Mouse (Mus musculus) limb, embryonic 14.5 days (tissue): ENCODE measurements at regions not wholly inside any gene's neighbourhood (a gene's known extent, or its start where the extent isn't known, plus 50 kb on each side); places are given as distances from the start of the nearest gene placed in this dataset.

Source experiments
- ATAC-seq: fragments of 200-750 bp; cut with Nextera tagmentation; 2 replicates; pipeline ENCODE4 v1.8.0; 2017; ENCODE audit warnings: low read depth, moderate number of reproducible peaks, moderate TSS enrichment; ENCODE audit not compliant: low FRiP score
- DNase-seq: peaks from one replicate; pipeline ENCODE4 v3.0.0-alpha.2; 2015; ENCODE audit warnings: low spot score
- H3K27ac ChIP-seq: fragments of 300-500 bp; sonication (generic); replicated peaks from 2 replicates; pipeline ENCODE4 v1.5.1; 2014; ENCODE audit warnings: low read depth, mild to moderate bottlenecking, low read length, moderate library complexity, mixed read lengths
- H3K27me3 ChIP-seq: fragments of 300-500 bp; sonication (generic); 2 replicates; pipeline ENCODE4 v1.6.1; 2014; ENCODE audit warnings: low read length, mixed read lengths; ENCODE audit not compliant: control insufficient read depth, insufficient read depth
- H3K36me3 ChIP-seq: fragments of 300-500 bp; sonication (generic); 2 replicates; pipeline ENCODE4 v1.6.1; 2014; ENCODE audit warnings: mild to moderate bottlenecking, low read length, moderate library complexity, mixed read lengths; ENCODE audit not compliant: control insufficient read depth, insufficient read depth
- H3K4me1 ChIP-seq: fragments of 300-500 bp; sonication (generic); 2 replicates; pipeline ENCODE4 v1.6.1; 2014; ENCODE audit warnings: antibody characterized with exemption, low read length, mixed read lengths; ENCODE audit not compliant: control insufficient read depth, insufficient read depth
- H3K4me2 ChIP-seq: fragments of 300-500 bp; sonication (generic); replicated peaks from 2 replicates; pipeline ENCODE4 v1.6.1; 2014; ENCODE audit warnings: low read depth, mild to moderate bottlenecking, low read length, moderate library complexity; ENCODE audit not compliant: severe bottlenecking
- H3K4me3 ChIP-seq: fragments of 300-500 bp; sonication (generic); replicated peaks from 2 replicates; pipeline ENCODE4 v1.5.1; 2014; ENCODE audit warnings: low read length
- H3K9ac ChIP-seq: fragments of 300-500 bp; sonication (generic); 2 replicates; pipeline ENCODE4 v1.6.1; 2014; ENCODE audit warnings: mild to moderate bottlenecking, low read depth, low read length, moderate library complexity; ENCODE audit not compliant: severe bottlenecking
- H3K9me3 ChIP-seq: fragments of 300-500 bp; sonication (generic); 2 replicates; pipeline ENCODE4 v1.6.1; 2016; ENCODE audit warnings: low read length; ENCODE audit not compliant: control insufficient read depth
- POLR2A ChIP-seq: fragments of 200-500 bp; IDR thresholded peaks from 2 replicates; pipeline ENCODE4 v1.8.0; 2012; ENCODE audit warnings: inconsistent platforms, mild to moderate bottlenecking, moderate library complexity, borderline replicate concordance; ENCODE audit not compliant: insufficient read depth, insufficient read length; ENCODE audit errors: extremely low read depth
- WGBS: fragments of 180-500 bp; shearing (Covaris S2); extraction: QIAGEN DNeasy Blood & Tissue Kit; methylation state at CpG from one replicate; pipeline ENCODE4 v1.1.7; 2014; 5-methylcytosine and 5-hydroxymethylcytosine counted together

DNA sequence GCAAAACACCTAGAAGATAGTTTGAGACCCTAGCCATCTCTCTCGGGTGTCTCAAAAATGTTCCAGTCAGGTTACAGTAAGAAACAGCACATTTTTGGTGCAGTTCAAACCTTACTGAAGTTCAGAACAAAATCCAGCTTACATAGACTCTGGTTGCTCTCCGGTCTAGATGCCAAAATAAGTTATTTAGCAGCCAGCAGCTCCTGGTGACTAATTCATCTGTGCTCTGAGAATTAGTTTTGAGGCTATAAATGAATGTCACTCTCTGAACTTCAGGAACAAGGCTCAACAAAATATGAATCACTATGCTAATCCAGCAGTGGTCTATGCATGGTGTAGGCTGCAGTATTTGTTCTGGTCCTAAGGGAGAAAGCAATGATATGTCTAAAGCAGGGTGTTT lies 238.6 kb downstream of the Rnf152 start:
- Histone ChIP-seq H3K4me2 (no peak overlapping the region), H3K27me3 (no peaks in the 10 kb centered on the region), H3K27ac (no peak overlapping the region), H3K36me3 (no peaks in the 10 kb centered on the region), H3K9ac (no peak overlapping the region), H3K9me3 (no peaks in the 10 kb centered on the region), H3K4me3 (no peak overlapping the region), H3K4me1 (no peaks in the 10 kb centered on the region)
- TF ChIP-seq POLR2A, result no peak
- DNase-seq (no peak), ATAC-seq (no peak)
- WGBS, result 84% methylated on average over 2 of the region's 2 CpGs

DNA sequence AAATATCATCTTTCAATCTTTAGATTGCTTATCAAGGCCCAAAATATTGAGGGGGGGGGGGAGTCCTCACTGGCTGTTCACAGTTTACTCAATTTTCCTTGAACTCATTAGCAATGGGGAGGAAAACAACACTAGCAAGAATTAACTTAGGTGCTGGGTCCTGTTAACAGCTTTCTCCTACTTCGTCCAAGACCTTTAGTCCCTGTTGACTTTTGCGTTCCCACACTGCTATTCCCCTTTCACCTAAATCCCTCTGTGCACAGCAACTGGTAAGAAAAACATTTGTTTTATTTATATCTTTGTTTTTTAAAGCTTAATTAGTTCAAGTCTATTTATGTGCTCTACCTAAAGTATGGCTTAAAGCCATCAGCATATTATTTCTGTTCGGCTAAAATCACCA lies 240.3 kb downstream of the Rnf152 start:
- no peak overlapping the region for H3K4me3 ChIP-seq
- H3K9me3 ChIP-seq, result no peaks in the 10 kb centered on the region
- no peaks in the 10 kb centered on the region for H3K4me1 ChIP-seq
- no peaks in the 10 kb centered on the region for H3K36me3 ChIP-seq
- WGBS, result 45% methylated on average over 3 of the region's 3 CpGs
- TF ChIP-seq POLR2A, result no peak
- H3K9ac ChIP-seq, result no peak overlapping the region
- no peak overlapping the region for H3K4me2 ChIP-seq
- DNase-seq (no peak), ATAC-seq (no peak)
- H3K27me3 ChIP-seq, result no peaks in the 10 kb centered on the region
- no peak overlapping the region for H3K27ac ChIP-seq

DNA sequence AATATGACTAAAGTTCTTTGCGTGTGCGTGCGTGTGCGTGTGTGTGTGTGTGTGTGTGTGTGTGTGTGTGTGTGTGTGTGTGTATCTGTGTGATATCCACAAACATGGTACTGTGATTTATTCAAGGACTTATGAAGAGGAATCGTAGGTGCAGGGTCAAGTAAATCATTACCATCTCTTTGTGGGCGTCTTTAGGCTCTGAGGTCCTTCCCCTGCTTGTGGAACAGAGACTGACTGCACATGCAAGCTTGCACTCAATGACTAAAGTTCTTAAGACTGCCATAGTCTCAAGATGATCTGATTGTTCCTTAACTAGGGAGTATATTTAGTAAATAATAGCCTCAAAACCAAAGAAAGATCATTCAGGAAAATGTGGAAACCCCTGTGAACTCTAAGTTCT lies 241.1 kb downstream of the Rnf152 start:
- ATAC-seq (no peak), DNase-seq (no peak)
- H3K4me1 ChIP-seq, result no peaks in the 10 kb centered on the region
- no peak overlapping the region for H3K4me3 ChIP-seq
- no peak overlapping the region for H3K27ac ChIP-seq
- TF ChIP-seq POLR2A, result no peak
- H3K36me3 ChIP-seq, result no peaks in the 10 kb centered on the region
- no peak overlapping the region for H3K4me2 ChIP-seq
- no peak overlapping the region for H3K9ac ChIP-seq
- 85% methylated on average over 6 of the region's 6 CpGs for WGBS
- no peaks in the 10 kb centered on the region for H3K9me3 ChIP-seq
- H3K27me3 ChIP-seq, result no peaks in the 10 kb centered on the region

DNA sequence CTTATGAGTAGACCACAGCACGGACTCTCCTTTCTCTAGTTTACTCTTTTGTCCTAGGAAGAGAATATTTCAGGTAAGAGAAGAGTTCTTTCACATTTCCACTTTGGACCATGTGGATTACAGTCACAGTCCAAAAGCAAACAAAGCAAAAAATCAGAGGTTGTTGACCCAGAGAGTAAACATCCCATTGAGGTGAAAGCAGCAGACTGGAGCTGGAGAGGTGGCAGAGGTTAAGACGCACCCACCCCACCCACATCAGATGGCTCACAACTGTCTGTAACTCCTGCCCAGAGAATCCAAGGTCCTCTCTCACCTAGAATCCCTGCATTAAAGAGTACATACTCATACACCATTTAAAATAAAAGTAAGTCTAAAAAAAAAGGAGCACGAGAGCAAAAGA lies 241.7 kb downstream of the Rnf152 start:
- H3K27ac ChIP-seq, result no peak overlapping the region
- no peak for DNase-seq

DNA sequence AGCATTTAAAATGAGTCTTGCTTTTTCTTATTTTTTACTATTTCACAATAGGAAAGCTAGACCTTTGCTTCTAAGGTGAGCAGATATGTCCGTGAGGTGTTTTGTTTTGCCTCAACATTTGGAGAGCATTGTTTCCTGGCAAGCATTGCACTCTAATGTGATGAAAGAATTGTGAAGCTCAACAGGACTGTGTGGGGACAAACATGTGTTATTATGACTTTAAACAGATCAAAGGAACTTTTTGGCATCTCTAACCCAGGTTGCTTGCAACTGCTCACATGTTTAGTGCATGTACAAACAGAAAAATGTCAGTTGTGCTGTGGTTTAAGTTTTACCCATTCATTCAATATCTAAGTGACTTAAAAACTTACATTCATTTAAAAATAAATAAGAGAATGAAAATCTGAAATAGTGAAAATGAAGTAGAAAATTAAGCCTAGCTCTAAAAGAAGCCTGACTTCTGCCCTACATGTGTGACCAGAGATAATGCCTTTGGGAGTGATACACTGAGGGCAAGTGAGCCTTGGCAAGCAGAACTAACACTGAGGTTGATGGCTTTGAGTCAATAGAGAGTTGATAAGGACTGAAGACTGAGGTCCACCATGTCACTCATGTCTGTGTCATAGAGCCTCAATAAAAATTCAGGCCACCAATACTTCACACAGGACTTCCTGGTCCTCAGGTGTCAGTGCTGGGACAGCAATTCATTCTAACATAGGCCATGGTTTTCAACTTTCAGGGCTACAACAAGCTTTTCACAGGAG lies 243.6 kb downstream of the Rnf152 start:
- 85% methylated on average over 1 of the region's 1 CpGs for WGBS
- TF ChIP-seq POLR2A, result no peak

More for the DNA sequence above, 241.7 kb downstream of the Rnf152 start:
- TF ChIP-seq POLR2A, result no peak
- 92% methylated on average over 3 of the region's 3 CpGs for WGBS
- ATAC-seq, result no peak
- Histone ChIP-seq H3K4me3 (no peak overlapping the region), H3K9me3 (no peaks in the 10 kb centered on the region), H3K27me3 (no peaks in the 10 kb centered on the region), H3K4me2 (no peak overlapping the region), H3K36me3 (no peaks in the 10 kb centered on the region), H3K4me1 (no peaks in the 10 kb centered on the region), H3K9ac (no peak overlapping the region)

DNA sequence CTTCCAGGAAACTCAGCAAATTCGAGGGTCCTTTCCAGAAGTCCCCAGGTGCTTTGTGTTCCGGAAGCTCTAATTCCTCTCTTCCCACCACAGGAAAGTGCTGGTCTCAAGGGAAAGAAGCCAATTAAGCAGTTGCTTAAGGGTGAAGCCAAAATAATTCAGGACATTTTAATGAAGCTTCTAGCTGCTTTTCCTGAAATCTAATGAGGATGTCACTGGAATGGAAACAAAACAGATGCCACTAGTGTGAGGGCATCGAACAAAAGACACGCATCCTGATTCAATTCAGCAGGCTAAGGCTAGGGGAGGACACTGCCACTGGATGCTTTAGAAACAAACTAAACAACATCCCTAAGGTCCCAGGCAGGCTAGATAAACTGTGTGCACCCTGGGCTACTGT lies 245.3 kb downstream of the Rnf152 start:
- no peaks in the 10 kb centered on the region for H3K27me3 ChIP-seq
- no peak for ATAC-seq
- no peaks in the 10 kb centered on the region for H3K36me3 ChIP-seq
- no peak overlapping the region for H3K9ac ChIP-seq
- no peak for TF ChIP-seq POLR2A
- H3K4me2 ChIP-seq, result no peak overlapping the region
- 45% methylated on average over 4 of the region's 4 CpGs for WGBS
- H3K4me3 ChIP-seq, result no peak overlapping the region
- H3K27ac ChIP-seq, result no peak overlapping the region
- H3K4me1 ChIP-seq, result no peaks in the 10 kb centered on the region
- no peak for DNase-seq
- no peaks in the 10 kb centered on the region for H3K9me3 ChIP-seq

More for the DNA sequence above, 243.6 kb downstream of the Rnf152 start:
- Histone ChIP-seq H3K36me3 (no peaks in the 10 kb centered on the region), H3K4me3 (no peak overlapping the region), H3K9ac (no peak overlapping the region), H3K4me2 (no peak overlapping the region), H3K4me1 (no peaks in the 10 kb centered on the region), H3K27ac (no peak overlapping the region), H3K27me3 (no peaks in the 10 kb centered on the region), H3K9me3 (no peaks in the 10 kb centered on the region)
- ATAC-seq (no peak), DNase-seq (no peak)
